Mouse (Mus musculus) lung, embryonic 14.5 days (tissue): Measurements from ENCODE around the gene Ilf2. TPM values are rescaled to one million over a fixed set of nuclear protein-coding genes. Genes with fewer than 3 reads are reported as not detected.

Source experiments
- ATAC-seq: fragments of 200-750 bp; cut with Nextera tagmentation; 2 replicates; pipeline ENCODE4 v1.8.0; 2017; ENCODE audit warnings: mild to moderate bottlenecking, moderate TSS enrichment, moderate library complexity; ENCODE audit not compliant: insufficient read depth
- DNase-seq: peaks from one replicate; pipeline ENCODE4 v3.0.0-alpha.2; 2015
- H3K27ac ChIP-seq: fragments of 300-500 bp; sonication (generic); 2 replicates; pipeline ENCODE4 v1.5.1; 2014; ENCODE audit warnings: low read depth, mild to moderate bottlenecking, moderate library complexity
- H3K27me3 ChIP-seq: fragments of 300-500 bp; sonication (generic); 2 replicates; pipeline ENCODE4 v1.6.1; 2014; ENCODE audit warnings: low read length, control low read depth; ENCODE audit not compliant: insufficient read depth
- H3K36me3 ChIP-seq: fragments of 300-500 bp; sonication (generic); 2 replicates; pipeline ENCODE4 v1.6.1; 2014; ENCODE audit warnings: control low read depth; ENCODE audit not compliant: insufficient read depth
- H3K4me1 ChIP-seq: fragments of 300-500 bp; sonication (generic); 2 replicates; pipeline ENCODE4 v1.6.1; 2014; ENCODE audit warnings: antibody characterized with exemption, control low read depth; ENCODE audit not compliant: insufficient read depth
- H3K4me2 ChIP-seq: fragments of 300-500 bp; sonication (generic); 2 replicates; pipeline ENCODE4 v1.6.1; 2014; ENCODE audit warnings: mild to moderate bottlenecking
- H3K4me3 ChIP-seq: fragments of 300-500 bp; sonication (generic); 2 replicates; pipeline ENCODE4 v1.5.1; 2014; ENCODE audit warnings: low read depth, low read length
- H3K9ac ChIP-seq: fragments of 300-500 bp; sonication (generic); 2 replicates; pipeline ENCODE4 v1.6.1; 2014
- H3K9me3 ChIP-seq: fragments of 300-500 bp; sonication (generic); 2 replicates; pipeline ENCODE4 v1.6.1; 2016; ENCODE audit warnings: low read depth, low read length, control low read depth
- CTCF ChIP-seq: IDR thresholded peaks from 2 replicates; pipeline ENCODE4 v1.5.1; 2016; ENCODE audit warnings: antibody characterized with exemption, low read depth
- WGBS: fragments of 180-500 bp; shearing (Covaris S2); extraction: QIAGEN DNeasy Blood & Tissue Kit; methylation state at CpG from one replicate; pipeline ENCODE4 v1.1.7; 2014; 5-methylcytosine and 5-hydroxymethylcytosine counted together
- polyA plus RNA-seq: library from polyadenylated mRNA; unstranded; fragments of >200 nt; fragmentation: Nextera tagmentation; extraction: Ambion mirVana; gene quantifications from 2 replicates; pipeline ENCODE4 v1.2.1, GENCODE M21; 2014

Ilf2 gene
- polyA plus RNA-seq, 1 experiment from 2014 or later = 240 TPM

DNA sequence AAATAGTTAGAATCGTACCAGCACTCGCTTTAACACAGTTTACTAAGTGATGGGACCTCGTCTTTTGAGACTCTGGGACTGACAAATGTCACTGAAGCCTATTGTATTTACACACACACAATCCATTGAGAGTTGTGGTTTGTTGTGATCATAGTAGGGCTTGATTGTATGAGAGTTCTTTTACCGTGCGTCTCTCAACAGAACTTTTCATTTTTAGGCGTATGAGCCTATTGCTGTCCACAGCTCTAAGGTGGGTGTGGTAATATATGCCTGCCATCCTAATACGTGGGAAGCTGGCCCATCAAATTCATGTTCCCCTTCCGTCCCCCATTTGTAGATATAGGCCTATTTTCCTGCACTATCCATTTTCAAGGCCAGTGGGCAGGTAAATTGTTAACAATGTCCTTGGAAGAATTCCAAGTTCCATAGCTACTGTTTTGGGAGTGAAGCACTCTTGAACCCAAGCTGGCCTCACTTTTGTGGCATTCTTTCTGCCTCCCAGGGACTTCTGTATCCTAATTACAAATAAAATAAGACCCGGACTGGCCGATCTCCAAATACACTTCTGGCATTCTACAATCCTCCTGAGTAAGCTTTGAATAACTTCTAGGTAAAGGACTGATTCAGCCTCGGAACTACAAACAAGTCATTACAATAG lies 41.7 kb upstream of the Ilf2 start:
- H3K4me1 ChIP-seq = peaks cover 21% of the 10 kb centered on the region; the same call in 1 of the 2 replicates
- H3K36me3 ChIP-seq = no peaks in the 10 kb centered on the region
- H3K9ac ChIP-seq = peak overlapping the region; percentile 38; the same call in 1 of the 2 replicates
- H3K4me3 ChIP-seq = peak overlapping the region; percentile 68
- H3K27ac ChIP-seq = peak overlapping the region; percentile 96
- no peak for TF ChIP-seq CTCF
- 42% methylated on average over 11 of the region's 11 CpGs for WGBS
- peak overlapping the region; percentile 92 for H3K4me2 ChIP-seq
- ATAC-seq = no peak
- no peaks in the 10 kb centered on the region for H3K9me3 ChIP-seq
- peak; percentile 61 for DNase-seq
- H3K27me3 ChIP-seq = no peaks in the 10 kb centered on the region

DNA sequence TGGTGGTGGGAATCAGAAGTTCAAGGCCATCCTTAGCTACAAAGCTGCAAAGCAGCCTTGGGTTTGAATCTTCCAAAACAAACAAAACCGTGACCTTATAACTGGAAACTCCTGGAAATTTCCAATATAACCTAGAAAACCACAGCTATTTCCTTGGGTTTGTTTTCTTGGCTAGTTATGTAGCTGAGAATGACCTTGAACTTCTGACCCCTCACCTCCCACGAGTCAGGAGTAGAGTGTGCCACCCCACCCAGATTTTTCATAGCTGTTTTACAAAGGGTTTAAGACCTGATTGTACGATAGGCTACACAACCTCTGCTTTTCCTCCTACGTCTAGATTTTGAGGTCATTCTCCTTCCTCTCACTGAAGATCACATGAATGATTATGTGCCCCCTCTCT lies 38.8 kb upstream of the Ilf2 start:
- no peak for DNase-seq
- Histone ChIP-seq H3K27me3 (no peaks in the 10 kb centered on the region), H3K9me3 (no peaks in the 10 kb centered on the region), H3K4me2 (no peak overlapping the region), H3K9ac (no peak overlapping the region), H3K27ac (no peak overlapping the region), H3K4me3 (no peak overlapping the region), H3K36me3 (no peaks in the 10 kb centered on the region), H3K4me1 (peaks cover 7% of the 10 kb centered on the region; the same call in 1 of the 2 replicates)
- 63% methylated on average over 4 of the region's 4 CpGs for WGBS
- no peak for ATAC-seq
- TF ChIP-seq CTCF = no peak

DNA sequence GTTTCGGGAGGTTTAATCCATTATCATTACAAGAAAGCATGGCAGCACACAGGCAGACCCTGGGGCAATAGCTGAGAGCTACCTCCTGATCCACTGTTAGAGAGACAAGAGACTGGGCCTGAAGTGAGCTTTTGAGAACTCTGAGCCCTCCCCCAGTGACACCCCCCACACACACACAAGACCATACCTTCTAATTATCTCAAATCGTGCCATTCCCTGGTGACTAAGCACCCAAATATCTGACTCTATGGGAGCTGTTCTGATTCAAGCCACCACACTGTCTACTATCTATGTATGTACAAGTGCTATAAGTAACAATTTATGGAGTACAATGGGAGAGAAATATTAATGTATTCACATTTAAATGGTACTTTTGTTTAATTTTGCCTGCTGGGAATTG lies 35.2 kb upstream of the Ilf2 start:
- no peak for ATAC-seq

DNA sequence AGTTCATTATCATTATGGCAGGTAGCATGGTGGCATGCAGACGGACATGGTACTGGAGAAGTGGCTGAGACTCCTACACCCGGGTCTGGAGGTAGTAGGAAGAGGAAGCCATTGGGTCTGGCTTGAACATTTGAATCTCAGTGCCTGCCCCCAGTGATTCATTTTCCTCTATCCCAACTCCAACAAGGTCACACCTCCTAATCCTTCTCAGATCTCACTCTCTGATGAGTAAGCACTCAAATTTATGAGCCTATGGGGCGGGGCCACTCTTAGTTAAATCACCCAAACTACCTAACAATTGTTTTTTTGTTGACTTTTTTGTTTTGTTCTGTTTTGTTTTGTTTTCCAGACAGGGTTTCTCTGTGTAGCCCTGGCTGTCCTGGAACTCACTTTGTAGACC lies 31.9 kb upstream of the Ilf2 start:
- 87% methylated on average over 3 of the region's 3 CpGs for WGBS
- no peaks in the 10 kb centered on the region for H3K9me3 ChIP-seq
- no peak overlapping the region for H3K9ac ChIP-seq
- H3K27ac ChIP-seq = no peak overlapping the region
- DNase-seq (no peak), ATAC-seq (no peak)
- no peak for TF ChIP-seq CTCF
- H3K27me3 ChIP-seq = no peaks in the 10 kb centered on the region
- no peaks in the 10 kb centered on the region for H3K36me3 ChIP-seq
- H3K4me1 ChIP-seq = 0 out of 2 replicates have a peak, but pooled peaks cover 3% of the 10 kb centered on the region
- H3K4me3 ChIP-seq = no peak overlapping the region
- H3K4me2 ChIP-seq = no peak overlapping the region

More for the DNA sequence above, 35.2 kb upstream of the Ilf2 start:
- 0 out of 2 replicates have a peak, but pooled peaks cover under 1% of the 10 kb centered on the region for H3K4me1 ChIP-seq
- H3K4me2 ChIP-seq = no peak overlapping the region
- no peak for TF ChIP-seq CTCF
- H3K9me3 ChIP-seq = no peaks in the 10 kb centered on the region
- no peak overlapping the region for H3K9ac ChIP-seq
- no peak overlapping the region for H3K4me3 ChIP-seq
- DNase-seq = no peak
- H3K27ac ChIP-seq = no peak overlapping the region
- 83% methylated on average over 2 of the region's 2 CpGs for WGBS
- H3K36me3 ChIP-seq = no peaks in the 10 kb centered on the region
- H3K27me3 ChIP-seq = no peaks in the 10 kb centered on the region

DNA sequence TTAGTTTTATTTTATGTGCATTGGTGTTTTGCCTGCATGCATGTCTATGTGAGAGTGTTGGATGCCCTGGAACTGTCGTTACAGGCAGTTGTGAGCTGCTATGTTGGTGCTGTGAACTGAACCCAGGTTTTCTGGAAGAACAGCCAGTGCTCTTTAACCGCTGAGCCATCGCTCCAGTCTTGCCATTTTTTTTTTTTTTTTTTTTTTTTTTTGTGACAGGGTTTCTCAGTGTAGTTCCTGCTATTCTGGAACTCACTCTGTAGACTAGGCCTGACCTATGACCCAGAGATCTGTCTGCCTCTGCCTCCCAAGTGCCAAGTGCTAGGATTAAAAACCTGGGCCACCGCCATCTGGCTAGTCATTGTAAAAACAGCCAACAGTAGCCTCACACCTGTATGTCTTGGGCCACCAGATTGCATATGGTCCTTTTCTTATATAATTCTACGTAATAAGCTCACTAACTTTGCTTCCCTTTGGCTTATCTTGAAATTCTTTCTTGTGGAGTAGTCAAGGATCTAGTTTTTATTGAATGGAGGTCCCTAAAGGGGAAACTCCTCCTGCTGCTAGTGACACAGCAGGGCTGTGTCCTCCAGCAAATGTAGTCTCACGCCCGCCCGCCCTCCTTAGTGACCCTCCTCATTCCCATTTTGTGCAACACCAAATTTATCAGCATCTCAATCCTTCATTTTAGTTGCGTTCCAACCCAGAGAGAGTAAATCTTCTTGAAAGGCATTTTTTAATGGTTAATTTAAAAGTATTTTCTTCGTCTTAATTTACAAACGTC lies 30.3 kb upstream of the Ilf2 start:
- Histone ChIP-seq H3K9me3 (no peaks in the 10 kb centered on the region), H3K27me3 (no peaks in the 10 kb centered on the region), H3K4me1 (0 out of 2 replicates have a peak, but pooled peaks cover 3% of the 10 kb centered on the region), H3K4me2 (peak overlapping the region; percentile 57), H3K9ac (peak overlapping the region; percentile 40; the same call in 1 of the 2 replicates), H3K36me3 (no peaks in the 10 kb centered on the region), H3K4me3 (peak overlapping the region; percentile 23; the same call in 1 of the 2 replicates), H3K27ac (peak overlapping the region; percentile 95)
- no peak for ATAC-seq
- no peak for TF ChIP-seq CTCF
- DNase-seq = peak; percentile 63
- WGBS = 51% methylated on average over 11 of the region's 11 CpGs

DNA sequence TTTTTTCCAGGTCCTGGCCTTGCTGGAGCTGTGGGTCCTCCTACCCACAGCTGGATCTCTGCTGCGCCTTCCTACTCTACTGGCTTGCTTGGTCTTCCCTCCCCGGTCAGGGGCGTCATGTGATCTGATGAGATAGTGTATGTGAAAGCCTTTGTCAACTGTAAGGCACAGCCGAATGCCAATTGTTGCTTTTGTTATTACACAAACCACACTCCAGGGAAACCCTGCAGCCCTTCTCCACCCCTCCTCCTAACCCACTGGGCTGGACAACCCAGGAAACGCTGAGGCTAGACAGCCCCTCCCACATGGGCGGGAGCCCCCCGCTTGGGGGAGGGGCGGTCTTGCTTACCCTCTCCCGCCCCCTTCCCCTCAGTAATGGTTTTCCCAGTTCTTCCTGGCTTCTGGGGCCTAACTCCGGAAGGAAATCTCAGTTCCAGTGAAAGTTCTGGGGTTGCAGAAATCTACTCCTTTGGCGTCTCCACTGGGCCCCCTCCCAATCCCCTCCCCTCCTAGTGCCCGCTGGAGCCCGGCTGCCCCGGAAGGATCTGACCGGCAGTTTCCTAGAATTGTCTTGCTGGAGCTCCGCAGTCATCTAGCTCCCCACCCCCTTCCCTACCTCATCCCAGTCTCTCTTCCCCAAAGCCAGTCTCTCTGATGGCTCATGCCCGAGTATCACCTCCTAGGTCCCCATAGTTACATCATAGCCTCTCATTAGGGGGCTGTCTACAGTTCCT lies 29.4 kb upstream of the Ilf2 start:
- Histone ChIP-seq H3K36me3 (no peaks in the 10 kb centered on the region), H3K4me3 (peak overlapping the region; percentile 23), H3K27ac (peak overlapping the region; percentile 95), H3K4me2 (peak overlapping the region; percentile 57), H3K9ac (peak overlapping the region; percentile 40), H3K9me3 (no peaks in the 10 kb centered on the region), H3K4me1 (0 out of 2 replicates have a peak, but pooled peaks cover 3% of the 10 kb centered on the region), H3K27me3 (no peaks in the 10 kb centered on the region)
- under 1% methylated on average over 17 of the region's 17 CpGs for WGBS
- no peak for TF ChIP-seq CTCF
- ATAC-seq (peak; percentile 96), DNase-seq (peak; percentile 97)
